Mouse (Mus musculus) duodenum, adult 2 months (tissue): Measurements from ENCODE around the gene Grin3b. TPM values are rescaled to one million over a fixed set of nuclear protein-coding genes. Genes with fewer than 3 reads are reported as not detected.

ENCODE experiments used
- polyA plus RNA-seq: library from polyadenylated mRNA; depleted of rRNA; stranded (reverse); fragments of >200 nt; gene quantifications from 2 replicates; pipeline ENCODE4 v1.2.3, GENCODE M21; 2012; ENCODE audit warnings: low replicate concordance; rRNA removed

The Grin3b gene
- polyA plus RNA-seq = 0.13 TPM in 1 of 2 replicates, not detected in the other

GRCm38 (mm10) chr10:79970415-79971182 is at the start of gene Grin3b:
TSS of gene Grin3b (plus strand) at chr10:79970715.

DNA sequence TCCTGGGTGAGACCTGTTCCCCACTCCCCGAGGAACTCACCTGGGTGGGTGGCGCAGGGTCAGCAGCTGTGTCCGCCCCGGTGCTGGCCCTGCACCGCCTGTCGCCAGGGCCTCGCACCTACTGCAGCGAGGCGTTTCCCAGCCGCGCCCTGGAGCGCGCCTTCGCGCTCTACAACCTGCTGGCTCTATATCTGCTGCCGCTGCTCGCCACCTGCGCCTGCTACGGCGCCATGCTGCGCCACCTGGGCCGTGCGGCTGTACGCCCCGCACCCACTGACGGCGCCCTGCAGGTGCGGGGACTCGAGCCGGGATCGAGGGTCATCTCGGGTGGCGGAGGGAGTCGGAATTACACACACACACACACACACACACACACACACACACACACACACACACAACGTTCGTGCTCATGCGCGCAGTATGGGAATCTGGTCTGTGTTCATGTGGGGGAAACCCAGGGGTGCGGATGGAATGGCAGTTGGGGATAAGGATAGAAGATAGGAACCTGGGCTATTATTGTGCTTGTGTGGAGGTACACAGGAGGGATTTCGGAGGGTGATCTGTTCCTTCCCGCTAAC is 49.5 kb upstream of the Grin3b start, which contains the start of gene R3hdm4:
Gene R3hdm4, minus strand, starts transcription at position 251 of the 578 bp plus-strand sequence.

GRCm38 (mm10) chr10:79926491-79927323 is 43.8 kb upstream of the Grin3b start, which contains the start of gene Arid3a:
TSS of gene Arid3a (plus strand) at chr10:79927043.

DNA sequence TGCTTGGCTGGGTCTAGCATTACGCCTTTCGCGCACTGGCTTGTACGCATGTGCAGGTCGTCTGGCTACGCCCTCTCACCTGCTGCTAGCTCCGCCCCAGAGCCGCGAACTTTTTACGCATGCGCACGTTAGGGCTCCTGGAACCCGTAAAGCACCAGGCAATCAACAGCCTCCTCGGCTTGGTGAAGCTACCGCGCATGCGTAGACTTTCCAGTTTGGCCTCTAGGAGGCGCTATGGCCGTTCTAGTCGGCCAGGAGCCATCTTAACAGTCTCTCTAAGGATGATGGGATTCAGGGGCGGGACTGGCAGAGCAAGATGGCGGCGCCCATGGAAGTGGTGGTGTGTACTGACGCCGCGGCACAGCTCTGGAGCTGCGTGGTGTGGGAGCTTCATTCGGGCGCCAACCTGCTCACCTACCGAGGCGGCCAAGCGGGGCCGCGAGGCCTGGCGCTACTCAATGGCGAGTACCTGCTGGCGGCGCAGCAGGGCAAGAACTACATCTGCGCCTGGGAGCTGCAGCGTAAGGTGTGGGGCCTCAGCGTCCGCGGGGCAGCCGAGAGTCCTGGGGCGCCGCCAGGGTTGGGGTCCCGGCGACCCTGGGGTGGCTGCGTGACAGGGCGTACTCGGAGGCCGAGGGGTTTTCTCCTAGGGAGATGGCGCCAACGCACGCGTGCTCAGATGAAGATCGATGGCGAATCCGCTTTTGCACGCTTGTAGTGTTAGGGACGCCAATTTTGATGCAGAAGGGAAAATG is 10.5 kb upstream of the Grin3b start, which contains the start of gene Wdr18:
Gene Wdr18, plus strand, starts transcription at position 306 of the 755 bp plus-strand sequence.

DNA sequence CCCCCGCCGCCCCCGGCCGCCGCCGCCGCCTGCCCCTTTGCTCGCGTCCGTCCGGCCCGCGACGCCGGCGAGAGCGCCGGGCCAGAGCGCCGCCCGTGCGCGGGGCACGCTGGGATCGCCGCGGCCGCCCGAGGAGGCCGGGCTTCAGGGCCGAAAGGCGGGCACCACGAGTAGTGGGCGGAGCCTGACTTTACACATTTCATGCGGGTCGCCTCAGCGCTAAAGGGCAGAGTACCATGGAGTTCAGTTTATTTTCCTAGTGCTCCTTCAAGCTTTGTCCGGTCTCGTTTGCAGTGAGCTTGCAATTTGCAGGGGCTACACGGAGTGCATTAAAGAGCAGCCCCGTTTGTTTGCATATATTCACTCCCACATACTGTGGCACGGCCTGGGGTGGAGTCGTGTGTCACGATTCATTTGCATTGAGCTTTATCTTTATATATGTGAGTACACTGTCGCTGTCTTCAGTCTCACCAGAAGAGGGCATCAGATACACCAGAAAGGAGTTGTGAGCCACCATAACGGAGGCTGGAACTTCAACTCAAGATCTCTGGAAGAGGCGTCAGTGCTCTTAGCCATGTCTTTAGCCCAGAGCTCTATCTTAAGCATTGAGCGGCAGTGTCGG is 13.8 kb downstream of the Grin3b start, which contains the start of gene Tmem259:
Gene Tmem259, minus strand, starts transcription at position 136 of the 622 bp plus-strand sequence.

DNA sequence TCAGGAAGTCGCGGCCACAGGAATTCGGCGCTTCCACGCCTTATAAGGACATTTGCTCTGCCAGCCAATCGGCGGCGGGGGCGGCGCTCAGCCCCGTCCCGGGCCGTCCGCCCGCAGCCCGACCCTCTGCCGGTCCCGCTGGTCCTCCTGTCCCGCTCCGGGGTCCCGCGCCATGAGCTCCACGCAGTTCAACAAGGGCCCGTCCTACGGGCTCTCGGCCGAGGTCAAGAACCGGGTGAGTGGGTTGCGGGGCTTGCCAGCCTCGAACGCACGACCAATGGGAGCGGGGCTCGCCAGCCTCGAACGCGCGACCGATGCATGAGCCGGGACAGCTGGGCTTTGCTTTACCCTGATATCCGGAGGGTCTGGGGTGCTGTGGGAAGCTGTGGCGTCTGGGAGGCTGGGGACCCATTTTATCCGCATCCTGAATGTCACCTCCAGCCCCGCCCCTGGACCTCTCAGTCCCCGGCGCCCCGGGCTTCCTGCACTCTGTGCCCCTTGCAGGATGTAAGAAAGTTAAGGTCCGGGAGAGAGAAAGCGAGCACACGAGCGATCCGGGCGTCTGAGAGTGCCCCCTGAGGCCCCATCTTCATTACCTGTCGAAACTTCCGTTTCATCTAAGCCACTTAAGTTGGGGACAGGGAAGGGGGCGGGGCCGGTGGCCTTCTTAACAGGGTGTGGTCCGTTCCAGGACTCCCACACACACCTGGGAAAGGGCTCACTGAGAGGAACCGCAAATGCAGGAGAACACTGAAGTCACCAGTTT is 18.2 kb downstream of the Grin3b start, which contains the start of gene Cnn2:
Gene Cnn2, plus strand, starts transcription at position 79 of the 766 bp plus-strand sequence.

DNA sequence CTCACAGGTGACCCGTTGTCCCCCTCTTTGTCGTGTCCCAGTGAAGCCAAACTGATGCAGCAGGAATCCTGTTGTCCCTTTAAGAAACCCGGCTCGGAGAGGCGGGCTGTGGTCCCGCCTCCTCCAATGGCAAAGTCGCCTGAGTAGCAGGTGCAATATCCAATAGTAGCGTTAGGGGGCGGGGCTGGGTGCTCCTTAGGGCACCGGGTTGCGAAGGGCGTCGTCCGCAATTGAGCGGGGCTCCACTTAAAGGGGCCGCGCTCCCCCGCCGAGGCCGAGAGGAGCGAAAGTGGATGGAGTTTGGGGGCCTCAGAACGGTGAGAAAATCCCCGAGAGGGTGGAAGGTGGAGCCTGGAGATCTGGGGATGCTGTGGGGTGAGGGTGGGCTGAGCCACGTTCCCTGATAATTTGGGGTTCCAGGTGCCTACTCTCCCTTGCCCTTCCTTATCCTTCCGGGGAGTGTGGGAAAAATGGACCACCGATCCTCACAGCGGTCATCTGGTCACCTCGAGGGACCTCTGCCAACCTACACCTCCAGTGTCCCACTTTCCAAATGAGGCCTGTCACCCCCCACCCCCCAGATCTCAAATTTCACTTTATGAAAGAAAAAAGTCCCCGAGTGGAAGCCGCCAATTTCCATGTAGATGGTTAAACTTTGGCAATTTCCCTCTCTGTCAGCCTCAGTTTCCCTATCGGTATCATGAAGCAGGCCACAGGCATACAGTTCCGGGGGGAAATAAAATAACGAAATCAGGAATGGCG is 25.9 kb downstream of the Grin3b start, which contains the start of gene Abca7:
Gene Abca7, plus strand, starts transcription at position 223 of the 762 bp plus-strand sequence.

GRCm38 (mm10) chr10:80016511-80016910 is 46.0 kb downstream of the Grin3b start, which contains the start of gene Arhgap45:
TSS of gene Arhgap45 (plus strand) at chr10:80016653.

Other genes starting within 250 kb of the Grin3b start
- gene Polrmt, start 224.1 kb upstream of the Grin3b start, polyA plus RNA-seq = 47.7 and 62.9 TPM in 2 replicates
- gene Fgf22, start 215.6 kb upstream of the Grin3b start, polyA plus RNA-seq = not detected in 2 replicates
- 161 and 229 TPM in 2 replicates for gene Rnf126, start 203.8 kb upstream of the Grin3b start, polyA plus RNA-seq
- 11.5 and 11.9 TPM in 2 replicates for gene Fstl3, start 193.4 kb upstream of the Grin3b start, polyA plus RNA-seq
- gene Prss57, start 179.8 kb upstream of the Grin3b start, polyA plus RNA-seq = 0.27 and 0.59 TPM in 2 replicates
- gene Palm, start 177.1 kb upstream of the Grin3b start, polyA plus RNA-seq = 17.2 and 27.7 TPM in 2 replicates
- 97.3 and 216 TPM in 2 replicates for gene Misp, start 149.7 kb upstream of the Grin3b start, polyA plus RNA-seq
- 156 and 209 TPM in 2 replicates for gene Ptbp1, start 116.3 kb upstream of the Grin3b start, polyA plus RNA-seq
- 3.8 and 5.3 TPM in 2 replicates for gene Prtn3, start 96.2 kb upstream of the Grin3b start, polyA plus RNA-seq
- 6.1 and 11.4 TPM in 2 replicates for gene Plppr3, start 96.1 kb upstream of the Grin3b start, polyA plus RNA-seq
- not detected in 2 replicates for gene Elane, start 84.5 kb upstream of the Grin3b start, polyA plus RNA-seq
- gene Cfd, start 79.9 kb upstream of the Grin3b start, polyA plus RNA-seq = 12.8 and 564 TPM in 2 replicates
- gene Med16, start 61.8 kb upstream of the Grin3b start, polyA plus RNA-seq = 44.8 and 49.2 TPM in 2 replicates
- not detected in 2 replicates for gene Gm26602, start 59.9 kb upstream of the Grin3b start, polyA plus RNA-seq
- 5.1 and 5.6 TPM in 2 replicates for gene Kiss1r, start 53.7 kb upstream of the Grin3b start, polyA plus RNA-seq
- gene R3hdm4, start 49.5 kb upstream of the Grin3b start, polyA plus RNA-seq = 102 and 133 TPM in 2 replicates
- 8.1 and 9.4 TPM in 2 replicates for gene Arid3a, start 43.7 kb upstream of the Grin3b start, polyA plus RNA-seq
- gene Wdr18, start 10.6 kb upstream of the Grin3b start, polyA plus RNA-seq = 32.5 and 36.7 TPM in 2 replicates
- 473 and 724 TPM in 2 replicates for gene Tmem259, start 13.6 kb downstream of the Grin3b start, polyA plus RNA-seq
- gene Cnn2, start 17.9 kb downstream of the Grin3b start, polyA plus RNA-seq = 47.4 and 53.3 TPM in 2 replicates
- gene Abca7, start 25.8 kb downstream of the Grin3b start, polyA plus RNA-seq = 22.5 and 27.6 TPM in 2 replicates
- 16.6 and 28.8 TPM in 2 replicates for gene Arhgap45, start 45.9 kb downstream of the Grin3b start, polyA plus RNA-seq
- 82.1 and 91.1 TPM in 2 replicates for gene Polr2e, start 69.1 kb downstream of the Grin3b start, polyA plus RNA-seq
- 1,699 and 1,725 TPM in 2 replicates for gene Gpx4, start 76.5 kb downstream of the Grin3b start, polyA plus RNA-seq
- gene Sbno2, start 134.9 kb downstream of the Grin3b start, polyA plus RNA-seq = 63.5 and 95.0 TPM in 2 replicates
- 105 and 121 TPM in 2 replicates for gene Stk11, start 145.1 kb downstream of the Grin3b start, polyA plus RNA-seq
- 5,808 and 7,935 TPM in 2 replicates for gene Atp5d, start 167.9 kb downstream of the Grin3b start, polyA plus RNA-seq
- gene Cbarp, start 170.1 kb downstream of the Grin3b start, polyA plus RNA-seq = 6.3 and 6.6 TPM in 2 replicates
- 198 and 360 TPM in 2 replicates for gene Midn, start 177.6 kb downstream of the Grin3b start, polyA plus RNA-seq
- 46.7 and 55.3 TPM in 2 replicates for gene Cirbp, start 195.3 kb downstream of the Grin3b start, polyA plus RNA-seq
- 12.6 and 12.7 TPM in 2 replicates for gene 1600002K03Rik, start 202.2 kb downstream of the Grin3b start, polyA plus RNA-seq
- 2.0 and 2.2 TPM in 2 replicates for gene Efna2, start 208.8 kb downstream of the Grin3b start, polyA plus RNA-seq